Mouse (Mus musculus) forebrain, embryonic 11.5 days (tissue): ENCODE measurements at regions not wholly inside any gene's neighbourhood (a gene's known extent, or its start where the extent isn't known, plus 50 kb on each side); places are given as distances from the start of the nearest gene placed in this dataset.

Experiments used
- ATAC-seq: fragments of 200-750 bp; cut with Nextera tagmentation; replicated peaks from 2 replicates; pipeline ENCODE4 v1.8.0; 2017; ENCODE audit warnings: moderate TSS enrichment; ENCODE audit not compliant: low FRiP score
- DNase-seq: peaks from one replicate; pipeline ENCODE4 v3.0.0-alpha.2; 2017; ENCODE audit warnings: low spot score
- H3K27ac ChIP-seq: fragments of 300-500 bp; sonication (generic); 2 replicates; pipeline ENCODE4 v1.5.1; 2014; ENCODE audit warnings: low read depth, low read length
- H3K27me3 ChIP-seq: fragments of 300-500 bp; sonication (generic); 2 replicates; pipeline ENCODE4 v1.6.1; 2014; ENCODE audit warnings: mild to moderate bottlenecking, low read length, mixed read lengths; ENCODE audit not compliant: control insufficient read depth, insufficient read depth
- H3K36me3 ChIP-seq: fragments of 300-500 bp; sonication (generic); 2 replicates; pipeline ENCODE4 v1.6.1; 2014; ENCODE audit warnings: mild to moderate bottlenecking, low read length, moderate library complexity, mixed read lengths; ENCODE audit not compliant: control insufficient read depth, insufficient read depth
- H3K4me1 ChIP-seq: fragments of 300-500 bp; sonication (generic); replicated peaks from 2 replicates; pipeline ENCODE4 v1.6.1; 2014; ENCODE audit warnings: low read length, mixed read lengths; ENCODE audit not compliant: control insufficient read depth, insufficient read depth
- H3K4me2 ChIP-seq: fragments of 300-500 bp; sonication (generic); 2 replicates; pipeline ENCODE4 v1.6.1; 2014; ENCODE audit warnings: low read depth, mild to moderate bottlenecking, low read length, moderate library complexity, mixed read lengths; ENCODE audit not compliant: severe bottlenecking
- H3K4me3 ChIP-seq: fragments of 300-500 bp; sonication (generic); 2 replicates; pipeline ENCODE4 v1.5.1; 2014; ENCODE audit warnings: low read depth, low read length
- H3K9ac ChIP-seq: fragments of 300-500 bp; sonication (generic); 2 replicates; pipeline ENCODE4 v1.6.1; 2014; ENCODE audit warnings: low read length
- H3K9me3 ChIP-seq: fragments of 300-500 bp; sonication (generic); 2 replicates; pipeline ENCODE4 v1.6.1; 2016; ENCODE audit warnings: low read length, mixed read lengths; ENCODE audit not compliant: control insufficient read depth
- WGBS: fragments of 180-500 bp; shearing (Covaris S2); extraction: QIAGEN DNeasy Blood & Tissue Kit; methylation state at CpG from one replicate; pipeline ENCODE4 v1.1.7; 2014; 5-methylcytosine and 5-hydroxymethylcytosine counted together

DNA sequence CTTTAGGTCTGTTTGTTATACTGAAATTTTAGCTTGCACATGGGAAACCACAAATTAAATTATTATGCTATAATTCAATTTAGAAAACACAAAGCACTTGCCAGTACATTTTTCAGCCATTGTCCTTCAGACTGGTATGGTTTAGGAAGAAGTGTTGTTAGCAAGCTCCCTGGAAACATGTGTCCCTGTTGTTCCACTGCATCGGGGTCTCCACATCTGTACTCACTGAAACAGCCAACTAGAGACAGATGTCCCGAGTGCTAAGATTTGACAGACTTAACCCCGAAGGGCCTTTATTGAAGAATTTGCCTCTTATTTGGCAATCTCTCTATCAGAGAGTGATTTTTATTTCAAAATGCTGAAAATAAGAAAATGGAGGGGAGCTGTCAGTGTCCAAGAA is 362.6 kb downstream of the Rfpl4b start:
- Histone ChIP-seq H3K4me2 (no peak overlapping the region), H3K27me3 (no peaks in the 10 kb centered on the region), H3K4me3 (no peak overlapping the region), H3K9ac (no peak overlapping the region), H3K36me3 (no peaks in the 10 kb centered on the region), H3K9me3 (no peaks in the 10 kb centered on the region), H3K4me1 (no peaks in the 10 kb centered on the region), H3K27ac (no peak overlapping the region)
- WGBS, result 72% methylated on average over 3 of the region's 3 CpGs
- ATAC-seq (no peak), DNase-seq (no peak)

DNA sequence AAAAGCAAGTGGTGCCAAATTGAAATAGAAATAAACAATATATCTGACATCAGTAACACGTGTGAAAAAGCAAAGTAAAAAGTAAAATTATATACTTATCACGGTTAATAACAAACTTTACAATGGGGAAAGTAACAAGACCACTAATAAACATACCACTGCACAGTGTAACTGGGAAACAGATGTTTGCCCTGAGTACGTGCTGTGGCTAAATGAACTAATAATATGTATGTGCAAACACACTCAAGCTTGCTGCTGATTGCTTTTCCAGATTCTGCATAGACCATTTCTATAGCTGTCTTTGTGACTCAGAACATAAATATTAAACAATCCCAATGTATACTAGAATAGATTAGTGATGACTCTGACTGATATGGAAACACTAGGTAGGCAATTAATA is 363.2 kb downstream of the Rfpl4b start:
- ATAC-seq, result no peak
- 71% methylated on average over 3 of the region's 3 CpGs for WGBS

DNA sequence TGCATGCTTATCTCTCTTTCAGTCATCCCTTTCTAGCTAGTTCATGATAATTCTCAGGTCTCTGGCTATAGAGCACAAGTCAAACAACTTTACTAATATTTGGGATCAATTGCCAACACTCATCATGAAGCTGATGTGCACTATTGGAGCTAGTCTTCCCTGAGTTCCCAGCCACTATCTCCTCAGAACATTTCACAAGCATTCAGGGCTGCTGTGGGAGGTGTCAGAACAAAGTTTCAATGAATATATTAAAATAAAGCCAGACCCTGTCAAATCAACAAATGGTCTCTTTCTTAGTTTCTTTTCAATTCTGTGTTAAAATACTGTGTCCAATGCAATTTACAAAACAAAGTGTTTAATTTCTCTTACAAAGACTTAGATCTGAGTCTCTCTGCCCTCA is 364.8 kb downstream of the Rfpl4b start:
- Histone ChIP-seq H3K4me2 (no peak overlapping the region), H3K27me3 (no peaks in the 10 kb centered on the region), H3K9ac (no peak overlapping the region), H3K36me3 (no peaks in the 10 kb centered on the region), H3K9me3 (no peaks in the 10 kb centered on the region), H3K4me3 (no peak overlapping the region), H3K27ac (no peak overlapping the region), H3K4me1 (no peaks in the 10 kb centered on the region)
- DNase-seq (no peak), ATAC-seq (no peak)

More for the DNA sequence above, 363.2 kb downstream of the Rfpl4b start:
- Histone ChIP-seq H3K4me1 (no peaks in the 10 kb centered on the region), H3K4me2 (no peak overlapping the region), H3K27me3 (no peaks in the 10 kb centered on the region), H3K9ac (no peak overlapping the region), H3K27ac (no peak overlapping the region), H3K9me3 (no peaks in the 10 kb centered on the region), H3K36me3 (no peaks in the 10 kb centered on the region), H3K4me3 (no peak overlapping the region)
- no peak for DNase-seq

DNA sequence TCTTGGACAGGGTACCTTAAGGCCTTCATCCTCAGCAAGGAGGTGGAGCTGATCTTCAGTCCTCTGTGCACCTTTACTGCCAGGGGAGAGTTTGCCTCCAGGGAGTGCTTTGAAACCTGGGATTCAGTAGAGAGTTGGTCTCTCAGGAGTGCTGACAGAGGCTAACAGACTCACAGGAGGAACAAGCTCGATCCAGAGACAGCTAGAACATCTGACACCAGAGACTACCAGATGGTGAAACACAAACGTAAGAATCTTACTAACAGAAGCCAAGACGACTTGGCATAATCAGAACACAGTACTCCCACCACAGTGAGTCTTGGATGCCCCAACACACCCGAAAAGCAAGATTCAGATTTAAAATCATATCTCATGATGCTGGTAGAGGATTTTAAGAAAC is 372.3 kb downstream of the Rfpl4b start:
- Histone ChIP-seq H3K9me3 (no peaks in the 10 kb centered on the region), H3K27me3 (no peaks in the 10 kb centered on the region), H3K4me1 (no peaks in the 10 kb centered on the region), H3K9ac (no peak overlapping the region), H3K4me3 (no peak overlapping the region), H3K36me3 (no peaks in the 10 kb centered on the region), H3K4me2 (no peak overlapping the region), H3K27ac (no peak overlapping the region)
- DNase-seq (no peak), ATAC-seq (no peak)
- 90% methylated on average over 4 of the region's 4 CpGs for WGBS

DNA sequence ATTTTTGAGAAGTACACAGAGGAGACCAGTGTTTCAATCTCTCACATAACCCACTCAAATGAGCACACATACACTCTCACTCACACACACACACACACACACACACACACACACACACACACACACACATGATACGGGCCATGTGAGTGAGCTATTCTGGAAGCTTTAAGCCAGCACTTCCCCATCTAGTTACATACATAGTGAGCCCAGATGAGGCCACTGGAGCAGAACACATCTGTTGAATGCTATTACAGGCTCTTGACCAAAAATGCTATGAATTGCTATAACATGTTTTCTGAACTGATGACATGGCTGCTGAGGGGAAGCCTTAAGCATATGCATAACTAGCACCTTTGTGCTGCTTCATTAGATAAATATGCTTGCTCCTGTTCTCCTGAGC is 373.9 kb downstream of the Rfpl4b start:
- Histone ChIP-seq H3K36me3 (no peaks in the 10 kb centered on the region), H3K27ac (no peak overlapping the region), H3K4me2 (no peak overlapping the region), H3K4me1 (no peaks in the 10 kb centered on the region), H3K9me3 (no peaks in the 10 kb centered on the region), H3K27me3 (no peaks in the 10 kb centered on the region), H3K4me3 (no peak overlapping the region), H3K9ac (no peak overlapping the region)
- ATAC-seq (no peak), DNase-seq (no peak)
- WGBS, result 85% methylated on average over 1 of the region's 1 CpGs

DNA sequence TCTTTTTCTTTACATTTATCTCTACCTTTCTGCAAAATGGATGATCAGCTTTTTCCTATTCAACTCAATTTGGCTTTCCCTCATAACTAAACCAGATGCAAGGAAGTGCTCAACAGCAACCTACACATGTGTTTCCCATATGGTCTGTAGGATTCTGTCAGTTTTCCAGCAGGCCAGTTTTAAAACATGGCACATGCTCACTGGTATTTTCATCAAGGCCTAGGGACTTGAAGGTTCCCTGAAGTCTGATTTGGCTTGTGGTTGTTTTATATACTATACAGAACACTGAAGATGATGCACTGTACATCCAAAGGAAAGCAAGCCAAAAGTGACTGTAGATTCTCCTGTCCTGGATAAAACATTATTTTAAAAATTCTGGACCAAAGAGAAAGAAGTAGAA is 374.3 kb downstream of the Rfpl4b start:
- no peaks in the 10 kb centered on the region for H3K27me3 ChIP-seq
- H3K27ac ChIP-seq, result no peak overlapping the region
- DNase-seq, result no peak
- H3K4me3 ChIP-seq, result no peak overlapping the region
- H3K4me1 ChIP-seq, result no peaks in the 10 kb centered on the region
- H3K4me2 ChIP-seq, result no peak overlapping the region
- no peak overlapping the region for H3K9ac ChIP-seq
- no peak for ATAC-seq
- H3K9me3 ChIP-seq, result no peaks in the 10 kb centered on the region
- H3K36me3 ChIP-seq, result no peaks in the 10 kb centered on the region

DNA sequence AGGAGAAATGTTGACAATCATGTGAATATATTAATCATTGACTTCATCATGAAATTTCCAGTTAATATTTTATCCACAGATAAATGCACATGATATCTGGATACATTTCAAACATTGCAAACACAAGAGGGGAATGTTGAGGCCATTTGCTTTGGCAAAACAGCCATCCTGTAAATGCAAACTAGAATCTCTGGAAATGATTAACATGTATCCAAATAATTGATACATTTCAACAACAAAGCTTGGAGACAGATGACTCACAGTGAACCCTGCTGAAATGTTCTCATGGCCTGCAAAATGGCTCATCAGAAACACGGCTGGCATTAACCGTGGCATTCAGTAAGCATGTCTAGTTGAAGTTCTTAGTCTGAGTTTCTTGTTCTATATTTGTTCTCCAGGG is 382.3 kb downstream of the Rfpl4b start:
- H3K9ac ChIP-seq, result no peak overlapping the region
- H3K4me2 ChIP-seq, result no peak overlapping the region
- no peak overlapping the region for H3K27ac ChIP-seq
- H3K36me3 ChIP-seq, result no peaks in the 10 kb centered on the region
- H3K4me3 ChIP-seq, result no peak overlapping the region
- no peaks in the 10 kb centered on the region for H3K27me3 ChIP-seq
- ATAC-seq, result no peak
- no peaks in the 10 kb centered on the region for H3K9me3 ChIP-seq
- no peak for DNase-seq
- WGBS, result 89% methylated on average over 2 of the region's 2 CpGs
- H3K4me1 ChIP-seq, result no peaks in the 10 kb centered on the region

DNA sequence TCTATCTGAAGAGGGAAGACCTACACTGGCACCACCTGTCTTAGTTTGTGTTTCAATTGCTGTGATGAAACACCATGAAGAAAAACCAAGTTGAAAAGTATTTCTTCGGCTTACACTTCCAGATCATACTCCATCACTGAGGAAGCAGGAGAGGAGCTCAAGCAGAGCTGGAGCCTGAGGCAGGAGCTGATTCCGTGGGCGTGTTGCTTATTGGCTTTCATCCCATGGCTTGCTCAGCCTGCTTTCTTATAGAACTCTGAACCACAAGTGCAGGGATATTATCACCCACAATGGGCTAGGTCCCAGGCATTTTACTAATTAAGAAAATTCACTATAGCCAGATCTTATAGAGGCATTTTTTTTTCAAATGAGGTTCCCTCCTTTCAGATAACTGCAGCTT is 384.7 kb downstream of the Rfpl4b start:
- 83% methylated on average over 3 of the region's 3 CpGs for WGBS
- H3K36me3 ChIP-seq, result no peaks in the 10 kb centered on the region
- no peak overlapping the region for H3K27ac ChIP-seq
- no peaks in the 10 kb centered on the region for H3K27me3 ChIP-seq
- DNase-seq (no peak), ATAC-seq (no peak)
- H3K4me3 ChIP-seq, result no peak overlapping the region
- H3K9me3 ChIP-seq, result no peaks in the 10 kb centered on the region; the same call in 1 of the 2 replicates
- H3K4me2 ChIP-seq, result no peak overlapping the region
- H3K9ac ChIP-seq, result no peak overlapping the region
- no peaks in the 10 kb centered on the region for H3K4me1 ChIP-seq

DNA sequence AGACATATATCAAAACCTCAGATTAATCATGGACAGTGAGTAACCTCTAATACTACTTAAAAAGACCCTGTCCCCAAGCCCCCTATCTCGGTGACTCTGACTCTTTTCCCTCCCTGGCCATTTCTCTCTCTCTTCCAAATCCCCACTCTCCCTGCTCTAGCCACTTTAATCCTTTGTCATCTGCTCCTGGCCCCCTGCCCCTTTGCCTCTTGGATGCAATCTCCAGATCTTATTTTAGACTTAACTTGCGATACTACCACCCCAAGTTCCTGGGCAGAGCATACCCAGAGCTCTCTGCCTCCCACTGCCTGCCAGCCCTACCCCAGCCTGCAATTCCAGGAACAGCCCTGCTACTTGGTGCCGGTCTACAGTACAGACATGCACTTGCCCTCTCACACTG is 400.0 kb downstream of the Rfpl4b start:
- Histone ChIP-seq H3K4me2 (no peak overlapping the region), H3K27ac (no peak overlapping the region), H3K9ac (no peak overlapping the region), H3K4me1 (no peaks in the 10 kb centered on the region), H3K27me3 (no peaks in the 10 kb centered on the region), H3K9me3 (no peaks in the 10 kb centered on the region), H3K4me3 (no peak overlapping the region), H3K36me3 (no peaks in the 10 kb centered on the region)
- no peak for ATAC-seq
- 91% methylated on average over 3 of the region's 3 CpGs for WGBS
- no peak for DNase-seq
